Mouse (Mus musculus) megakaryocyte, embryonic 14.5 days (primary cell): Measurements from ENCODE around the gene Stk25. TPM values are rescaled to one million over a fixed set of nuclear protein-coding genes. Genes with fewer than 3 reads are reported as not detected.

Experiments
- H3K27me3 ChIP-seq: replicated peaks from 2 replicates; pipeline ENCODE3; 2012; ENCODE audit warnings: inconsistent platforms
- H3K36me3 ChIP-seq: replicated peaks from 2 replicates; pipeline ENCODE3; 2012; ENCODE audit warnings: low read length, inconsistent platforms, mixed read lengths
- H3K4me1 ChIP-seq: 2 replicates; pipeline ENCODE4 v1.6.1; 2012; ENCODE audit warnings: inconsistent platforms
- H3K4me3 ChIP-seq: replicated peaks from 2 replicates; pipeline ENCODE3; 2012; ENCODE audit warnings: moderate library complexity, mild to moderate bottlenecking, inconsistent platforms
- H3K9me3 ChIP-seq: 2 replicates; pipeline ENCODE4 v1.6.1; 2012; ENCODE audit warnings: inconsistent platforms
- FLI1 ChIP-seq: IDR thresholded peaks from 2 replicates; pipeline ENCODE4 v1.6.1; 2012; ENCODE audit warnings: low read length, inconsistent platforms, mixed read lengths
- GATA1 ChIP-seq: IDR thresholded peaks from 3 replicates; pipeline ENCODE4 v1.6.1; 2012; ENCODE audit warnings: mixed read lengths, low read length, inconsistent platforms, borderline replicate concordance
- polyA plus RNA-seq: library from polyadenylated mRNA; stranded (reverse); fragments of >175 nt; gene quantifications from 2 replicates; pipeline ENCODE4 v1.2.3, GENCODE M21; 2012; ENCODE audit warnings: low replicate concordance; ENCODE audit not compliant: insufficient read depth

Stk25 gene
- polyA plus RNA-seq, 1 experiment, result 51.8 TPM

GRCm38 (mm10) chr1:93672682-93673081 is 14.2 kb upstream of the Stk25 start:
- TF ChIP-seq GATA1 (no peak), FLI1 (no peak)
- Histone ChIP-seq H3K27me3 (peaks cover 7% of the 10 kb centered on the region), H3K4me3 (no peak overlapping the region), H3K36me3 (no peaks in the 10 kb centered on the region), H3K9me3 (peaks cover 16% of the 10 kb centered on the region), H3K4me1 (peaks cover 22% of the 10 kb centered on the region)

- peaks cover 12% of the 10 kb centered on the region for H3K27me3 ChIP-seq
- no peaks in the 10 kb centered on the region for H3K36me3 ChIP-seq
- TF ChIP-seq FLI1 (no peak), GATA1 (no peak)
- no peak overlapping the region for H3K4me3 ChIP-seq
- H3K4me1 ChIP-seq, result peaks cover 29% of the 10 kb centered on the region
- peaks cover 16% of the 10 kb centered on the region for H3K9me3 ChIP-seq
These were observed 11.5 kb upstream of the Stk25 start for GRCm38 (mm10) chr1:93669941-93670340.

- H3K9me3 ChIP-seq, result peaks cover 14% of the 10 kb centered on the region
- H3K4me3 ChIP-seq, result peak overlapping the region; percentile 90
- H3K36me3 ChIP-seq, result no peaks in the 10 kb centered on the region
- TF ChIP-seq FLI1 (no peak), GATA1 (no peak)
- H3K4me1 ChIP-seq, result peaks cover 29% of the 10 kb centered on the region
- peaks cover 17% of the 10 kb centered on the region for H3K27me3 ChIP-seq
These were observed 10.5 kb upstream of the Stk25 start for GRCm38 (mm10) chr1:93668791-93669548.

- no peak for TF ChIP-seq GATA1
- TF ChIP-seq FLI1, result no peak
- Histone ChIP-seq H3K4me1 (peaks cover 29% of the 10 kb centered on the region), H3K27me3 (peaks cover 20% of the 10 kb centered on the region), H3K9me3 (peaks cover 3% of the 10 kb centered on the region), H3K36me3 (no peaks in the 10 kb centered on the region), H3K4me3 (no peak overlapping the region)
These were observed 9.4 kb upstream of the Stk25 start for GRCm38 (mm10) chr1:93667760-93668400.

GRCm38 (mm10) chr1:93657025-93657360 is 1.5 kb downstream of the Stk25 start:
- no peak for TF ChIP-seq GATA1
- no peak for TF ChIP-seq FLI1

GRCm38 (mm10) chr1:93656325-93657024 is 2.0 kb downstream of the Stk25 start:
- Histone ChIP-seq H3K9me3 (peaks cover 15% of the 10 kb centered on the region), H3K36me3 (no peaks in the 10 kb centered on the region), H3K4me3 (no peak overlapping the region), H3K4me1 (peaks cover 22% of the 10 kb centered on the region), H3K27me3 (peaks cover 6% of the 10 kb centered on the region)
- TF ChIP-seq FLI1 (no peak), GATA1 (no peak)

More at GRCm38 (mm10) chr1:93657025-93657360, 1.5 kb downstream of the Stk25 start:
- H3K27me3 ChIP-seq, result peaks cover 6% of the 10 kb centered on the region
- H3K4me1 ChIP-seq, result peaks cover 20% of the 10 kb centered on the region
- no peak overlapping the region for H3K4me3 ChIP-seq
- H3K36me3 ChIP-seq, result no peaks in the 10 kb centered on the region
- peaks cover 18% of the 10 kb centered on the region for H3K9me3 ChIP-seq

GRCm38 (mm10) chr1:93654798-93655197 is 3.7 kb downstream of the Stk25 start:
- Histone ChIP-seq H3K9me3 (peaks cover 8% of the 10 kb centered on the region), H3K4me3 (no peak overlapping the region), H3K36me3 (no peaks in the 10 kb centered on the region), H3K27me3 (peaks cover 5% of the 10 kb centered on the region), H3K4me1 (peaks cover 36% of the 10 kb centered on the region)
- no peak for TF ChIP-seq FLI1
- TF ChIP-seq GATA1, result no peak

GRCm38 (mm10) chr1:93654275-93654674 is 4.2 kb downstream of the Stk25 start:
- Histone ChIP-seq H3K9me3 (peaks cover 3% of the 10 kb centered on the region), H3K4me1 (peaks cover 41% of the 10 kb centered on the region), H3K27me3 (peaks cover 1% of the 10 kb centered on the region), H3K4me3 (peak overlapping the region; percentile 83), H3K36me3 (no peaks in the 10 kb centered on the region)
- TF ChIP-seq FLI1 (no peak), GATA1 (peak; percentile 65; the same call in 1 of the 3 replicates)

- Histone ChIP-seq H3K4me1 (peaks cover 50% of the 10 kb centered on the region), H3K36me3 (no peaks in the 10 kb centered on the region), H3K9me3 (no peaks in the 10 kb centered on the region), H3K4me3 (no peak overlapping the region), H3K27me3 (no peaks in the 10 kb centered on the region)
- TF ChIP-seq FLI1 (no peak), GATA1 (no peak)
These were observed 8.8 kb downstream of the Stk25 start for GRCm38 (mm10) chr1:93649604-93650172.
